Mouse (Mus musculus) kidney, adult 2 months (tissue): ENCODE data around the gene Gpc6. TPM values are rescaled to one million over a fixed set of nuclear protein-coding genes. Genes with fewer than 3 reads are reported as not detected.

ENCODE experiments used
- DNase-seq: peaks from one replicate; pipeline ENCODE4 v3.0.0; 2021
- H3K27ac ChIP-seq: fragments of 200-500 bp; 2 replicates; pipeline ENCODE4 v1.5.1; 2012; ENCODE audit warnings: low read depth, low read length, control low read depth, inconsistent platforms; ENCODE audit not compliant: insufficient read depth
- H3K27me3 ChIP-seq: fragments of 200-500 bp; replicated peaks from 2 replicates; pipeline ENCODE4 v1.6.1; 2012; ENCODE audit warnings: mild to moderate bottlenecking, moderate library complexity, low read length, inconsistent platforms; ENCODE audit not compliant: control insufficient read depth, insufficient read depth
- H3K36me3 ChIP-seq: fragments of 200-500 bp; 2 replicates; pipeline ENCODE4 v1.6.1; 2012; ENCODE audit warnings: mild to moderate bottlenecking, moderate library complexity, low read length, inconsistent platforms; ENCODE audit not compliant: control insufficient read depth, insufficient read depth
- H3K4me1 ChIP-seq: fragments of 200-500 bp; 2 replicates; pipeline ENCODE4 v1.6.1; 2011; ENCODE audit warnings: low read length; ENCODE audit not compliant: control insufficient read depth, insufficient read depth
- H3K4me3 ChIP-seq: fragments of 200-500 bp; 2 replicates; pipeline ENCODE4 v1.5.1; 2011; ENCODE audit warnings: mild to moderate bottlenecking, low read depth, low read length, control low read depth; ENCODE audit not compliant: insufficient read depth
- CTCF ChIP-seq: fragments of 200-500 bp; conservative IDR thresholded peaks from 2 replicates; pipeline ENCODE4 v1.5.1; 2011; ENCODE audit warnings: low read depth, mild to moderate bottlenecking, control low read depth, low read length, moderate library complexity, mixed read lengths; ENCODE audit not compliant: insufficient read depth, insufficient read length
- POLR2A ChIP-seq: fragments of 200-500 bp; IDR thresholded peaks from one replicate; pipeline ENCODE4 v1.6.1; 2011; ENCODE audit warnings: low read depth, low read length, control low read depth
- WGBS: fragments of 180-500 bp; shearing (Covaris S2); methylation state at CpG from one replicate; pipeline ENCODE4 v1.1.7; 2018; 5-methylcytosine and 5-hydroxymethylcytosine counted together
- polyA plus RNA-seq: library from polyadenylated mRNA; depleted of rRNA; stranded (reverse); fragments of >200 nt; gene quantifications from 2 replicates; pipeline ENCODE4 v1.2.3, GENCODE M21; 2012

The Gpc6 gene
- polyA plus RNA-seq, 1 experiment = 3.4 TPM

DNA sequence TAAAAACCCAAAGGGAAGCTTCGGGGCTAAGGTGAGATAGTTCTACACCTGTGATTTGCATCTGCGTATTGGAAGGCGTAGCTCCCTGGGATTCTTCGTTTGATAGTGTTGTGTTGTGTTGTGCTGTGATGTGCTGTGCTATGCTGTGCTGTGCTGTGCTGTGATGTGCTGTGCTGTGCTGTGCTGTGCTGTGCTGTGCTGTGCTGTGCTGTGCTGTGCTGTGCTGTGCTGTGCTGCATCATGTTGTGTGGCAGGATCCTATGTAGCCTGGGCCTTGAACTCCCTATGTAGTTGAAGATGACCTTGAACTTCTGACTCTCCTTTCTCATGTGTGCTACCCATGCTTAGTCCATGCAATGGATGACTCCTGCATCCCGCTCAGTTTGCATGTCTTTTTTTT, 994.5 kb downstream of the Gpc6 start:
- no peak overlapping the region for H3K4me3 ChIP-seq
- no peak for DNase-seq
- H3K27ac ChIP-seq = no peak overlapping the region
- no peaks in the 10 kb centered on the region for H3K27me3 ChIP-seq
- WGBS = 98% methylated on average over 5 of the region's 5 CpGs
- H3K36me3 ChIP-seq = no peaks in the 10 kb centered on the region
- no peaks in the 10 kb centered on the region for H3K4me1 ChIP-seq
- TF ChIP-seq CTCF (no peak), POLR2A (no peak)

DNA sequence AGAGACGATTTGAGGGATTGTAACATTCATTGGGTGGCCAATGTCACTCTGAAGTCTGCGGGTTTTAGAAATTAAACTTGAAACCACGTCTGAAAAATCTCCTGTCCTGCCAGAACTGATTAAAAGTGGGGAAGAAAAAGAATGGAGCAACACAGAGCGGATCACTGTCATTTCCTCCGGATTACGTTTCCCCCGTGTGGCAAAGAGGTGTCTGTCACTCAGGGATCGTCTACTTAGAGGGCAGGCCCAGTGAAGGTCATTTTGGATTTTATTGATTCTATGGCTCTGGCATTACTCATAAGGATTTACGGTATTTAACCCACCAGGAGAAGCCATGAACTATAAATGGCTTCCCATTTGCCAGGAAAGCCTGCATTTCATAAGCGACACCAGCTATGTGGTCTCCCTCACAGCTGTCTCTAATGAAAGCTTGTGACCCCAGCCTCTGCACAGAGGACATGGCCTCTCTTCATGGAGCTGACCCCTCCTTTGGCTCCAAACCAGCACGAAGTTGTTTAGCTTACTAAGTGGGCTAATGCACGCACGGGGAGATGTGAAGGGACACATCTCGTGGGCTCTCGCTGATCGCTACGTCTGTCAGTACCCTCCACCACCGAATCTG, 996.4 kb downstream of the Gpc6 start:
- WGBS = 50% methylated on average over 18 of the region's 18 CpGs
- no peak for TF ChIP-seq POLR2A
- no peak for TF ChIP-seq CTCF
- no peak overlapping the region for H3K27ac ChIP-seq
- no peak overlapping the region for H3K4me3 ChIP-seq
- H3K4me1 ChIP-seq = no peaks in the 10 kb centered on the region
- DNase-seq = peak; percentile 10
- no peaks in the 10 kb centered on the region for H3K27me3 ChIP-seq
- no peaks in the 10 kb centered on the region for H3K36me3 ChIP-seq

DNA sequence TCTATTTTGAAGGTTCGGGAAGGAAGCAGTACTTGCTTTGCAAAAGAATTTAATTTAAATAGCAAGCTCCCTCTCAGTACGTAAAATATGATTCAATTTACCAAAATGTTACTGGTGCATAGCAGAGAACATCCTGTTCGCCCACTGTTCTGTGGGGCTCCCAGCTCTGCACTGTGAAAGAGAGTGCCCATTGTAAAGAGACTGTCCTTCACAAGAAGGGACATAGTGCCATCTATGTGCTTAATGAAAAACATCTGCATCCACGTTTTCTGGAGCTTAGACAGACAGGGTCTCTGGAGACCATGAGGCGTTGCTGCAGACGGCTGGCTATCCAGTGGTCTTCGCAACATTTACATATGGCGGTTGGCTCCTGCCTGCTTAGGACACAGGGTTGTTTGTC, 998.6 kb downstream of the Gpc6 start:
- TF ChIP-seq POLR2A = no peak
- TF ChIP-seq CTCF = no peak; the same call in 1 of the 2 replicates
- Histone ChIP-seq H3K4me3 (no peak overlapping the region), H3K36me3 (no peaks in the 10 kb centered on the region), H3K27ac (no peak overlapping the region), H3K27me3 (no peaks in the 10 kb centered on the region), H3K4me1 (no peaks in the 10 kb centered on the region)
- DNase-seq = no peak
- WGBS = 87% methylated on average over 8 of the region's 8 CpGs

DNA sequence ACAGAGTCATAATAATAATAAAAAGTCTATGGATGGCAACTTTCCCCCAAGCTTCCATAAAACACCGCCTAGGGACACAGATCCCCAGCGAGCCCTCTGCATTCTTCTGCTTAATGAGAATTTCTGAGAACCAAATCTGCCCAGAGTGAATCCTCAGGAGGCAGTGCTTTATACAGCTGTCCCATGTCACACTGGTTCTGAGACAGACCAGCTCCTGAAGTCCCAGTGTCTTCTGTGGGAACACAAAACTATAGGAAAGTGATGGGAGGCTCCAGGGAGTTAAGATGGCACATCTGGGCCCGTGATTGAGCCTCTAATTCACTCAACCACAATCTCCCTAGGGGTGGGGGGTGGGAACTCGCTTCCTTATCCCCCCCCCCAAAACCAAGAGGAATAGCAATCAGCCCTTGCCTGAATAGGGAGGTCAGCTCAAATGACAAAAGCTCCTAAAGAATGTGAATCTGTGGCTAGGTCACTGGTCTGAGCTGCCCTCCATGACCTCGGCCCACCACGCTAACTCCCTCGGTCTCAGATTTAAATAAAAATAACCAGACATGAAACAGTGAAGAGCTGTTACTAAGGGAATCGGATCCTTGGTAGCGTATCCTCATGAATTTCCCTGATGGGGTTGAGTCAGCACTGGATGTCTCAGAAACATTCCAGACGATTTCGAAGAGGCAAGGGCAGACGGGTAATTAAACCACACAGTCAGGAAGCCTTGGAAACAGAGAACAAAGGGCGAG, 1005.2 kb downstream of the Gpc6 start:
- WGBS = 27% methylated on average over 13 of the region's 13 CpGs
- no peak overlapping the region for H3K4me3 ChIP-seq
- H3K27me3 ChIP-seq = no peaks in the 10 kb centered on the region
- TF ChIP-seq CTCF (no peak), POLR2A (no peak)
- H3K27ac ChIP-seq = no peak overlapping the region
- H3K36me3 ChIP-seq = no peaks in the 10 kb centered on the region
- no peaks in the 10 kb centered on the region for H3K4me1 ChIP-seq
- DNase-seq = peak; percentile 23

DNA sequence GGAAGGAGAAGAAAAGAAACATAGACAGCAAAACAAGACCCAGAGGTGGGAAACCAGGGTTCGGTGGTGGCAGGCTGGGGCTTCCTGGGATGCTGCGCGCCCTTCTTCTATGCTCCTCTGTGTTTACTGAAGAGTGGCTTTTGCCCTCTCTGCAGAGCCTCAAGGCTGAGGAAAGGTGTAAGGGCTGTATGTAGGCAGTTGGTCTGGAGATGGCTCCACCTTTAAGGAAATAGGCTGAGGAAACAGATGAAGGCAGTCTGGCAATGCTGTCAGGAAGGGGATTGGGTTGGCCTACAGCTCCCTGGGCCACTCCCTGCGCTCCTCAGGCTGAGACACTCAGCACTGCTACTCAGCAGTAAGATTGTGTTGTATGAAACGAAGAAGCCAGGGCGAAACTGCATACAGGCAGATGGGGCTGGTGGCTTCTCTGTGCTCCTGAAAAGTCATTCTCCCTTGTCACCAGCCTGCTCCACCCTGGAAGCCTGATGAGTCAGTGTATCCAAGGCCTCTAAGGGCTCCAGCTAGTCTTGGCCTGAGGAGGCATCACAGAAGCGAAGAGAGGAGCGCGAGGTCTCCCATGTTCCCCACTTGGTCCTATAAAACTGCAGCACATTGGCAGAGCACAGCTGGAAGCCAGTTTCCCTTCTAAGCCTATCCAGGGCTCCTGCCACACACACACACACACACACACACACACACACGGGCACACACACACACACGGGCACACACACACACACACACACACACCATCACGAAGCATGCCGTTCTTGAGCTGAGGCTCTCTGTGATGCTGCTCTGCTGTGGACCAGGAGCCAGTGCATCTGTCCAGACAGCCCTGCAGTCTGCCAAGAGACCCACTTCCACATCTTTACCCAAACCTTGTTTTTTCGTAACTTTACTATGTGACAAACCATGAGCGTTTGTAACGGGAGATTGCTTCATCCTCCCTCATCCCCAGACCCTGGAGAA, 1006.0 kb downstream of the Gpc6 start:
- WGBS = 66% methylated on average over 16 of the region's 16 CpGs
- Histone ChIP-seq H3K4me3 (no peak overlapping the region), H3K36me3 (no peaks in the 10 kb centered on the region), H3K27ac (peak overlapping the region; percentile 42; the same call in 1 of the 2 replicates), H3K27me3 (no peaks in the 10 kb centered on the region), H3K4me1 (no peaks in the 10 kb centered on the region)
- peak; percentile 12 for DNase-seq
- TF ChIP-seq CTCF = no peak
- no peak for TF ChIP-seq POLR2A

DNA sequence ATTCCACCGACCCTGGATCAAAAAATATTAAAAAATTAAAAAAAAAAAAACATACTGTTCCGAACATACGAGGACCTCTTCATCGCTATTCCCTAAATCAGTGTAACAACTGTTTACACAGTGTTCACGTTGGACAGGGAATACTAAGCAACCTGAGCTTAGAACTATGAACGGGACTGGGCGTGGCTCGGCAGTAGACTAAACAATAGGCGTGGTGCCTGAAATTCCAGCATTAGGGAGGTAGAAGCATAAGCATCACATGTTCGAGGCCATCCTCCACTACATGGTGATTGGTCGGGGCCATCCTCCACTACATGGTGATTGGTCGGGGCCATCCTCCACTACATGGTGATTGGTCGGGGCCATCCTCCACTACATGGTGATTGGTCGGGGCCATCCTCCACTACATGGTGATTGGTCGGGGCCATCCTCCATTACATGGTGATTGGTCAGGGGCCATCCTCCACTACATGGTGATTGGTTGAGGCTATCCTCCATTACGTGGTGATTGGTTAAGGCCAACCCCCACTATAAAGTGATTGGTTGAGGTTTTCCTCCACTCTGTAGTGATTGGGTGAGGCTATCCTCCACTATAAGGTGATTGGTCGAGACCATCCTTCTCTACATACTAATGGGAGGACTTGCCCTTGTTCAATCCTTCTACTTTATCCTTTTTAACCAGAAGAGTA, 1007.2 kb downstream of the Gpc6 start:
- WGBS = 93% methylated on average over 17 of the region's 17 CpGs
- Histone ChIP-seq H3K27ac (no peak overlapping the region), H3K4me1 (no peaks in the 10 kb centered on the region), H3K27me3 (no peaks in the 10 kb centered on the region), H3K36me3 (no peaks in the 10 kb centered on the region), H3K4me3 (no peak overlapping the region)
- TF ChIP-seq POLR2A (no peak), CTCF (no peak)
- DNase-seq = no peak
